Mouse (Mus musculus): ENCODE results near the gene Ptch2. TPM values are rescaled to one million over a fixed set of nuclear protein-coding genes. Genes with fewer than 3 reads are reported as not detected.

Ptch2 gene
- total RNA-seq (2023), result not detected

DNA sequence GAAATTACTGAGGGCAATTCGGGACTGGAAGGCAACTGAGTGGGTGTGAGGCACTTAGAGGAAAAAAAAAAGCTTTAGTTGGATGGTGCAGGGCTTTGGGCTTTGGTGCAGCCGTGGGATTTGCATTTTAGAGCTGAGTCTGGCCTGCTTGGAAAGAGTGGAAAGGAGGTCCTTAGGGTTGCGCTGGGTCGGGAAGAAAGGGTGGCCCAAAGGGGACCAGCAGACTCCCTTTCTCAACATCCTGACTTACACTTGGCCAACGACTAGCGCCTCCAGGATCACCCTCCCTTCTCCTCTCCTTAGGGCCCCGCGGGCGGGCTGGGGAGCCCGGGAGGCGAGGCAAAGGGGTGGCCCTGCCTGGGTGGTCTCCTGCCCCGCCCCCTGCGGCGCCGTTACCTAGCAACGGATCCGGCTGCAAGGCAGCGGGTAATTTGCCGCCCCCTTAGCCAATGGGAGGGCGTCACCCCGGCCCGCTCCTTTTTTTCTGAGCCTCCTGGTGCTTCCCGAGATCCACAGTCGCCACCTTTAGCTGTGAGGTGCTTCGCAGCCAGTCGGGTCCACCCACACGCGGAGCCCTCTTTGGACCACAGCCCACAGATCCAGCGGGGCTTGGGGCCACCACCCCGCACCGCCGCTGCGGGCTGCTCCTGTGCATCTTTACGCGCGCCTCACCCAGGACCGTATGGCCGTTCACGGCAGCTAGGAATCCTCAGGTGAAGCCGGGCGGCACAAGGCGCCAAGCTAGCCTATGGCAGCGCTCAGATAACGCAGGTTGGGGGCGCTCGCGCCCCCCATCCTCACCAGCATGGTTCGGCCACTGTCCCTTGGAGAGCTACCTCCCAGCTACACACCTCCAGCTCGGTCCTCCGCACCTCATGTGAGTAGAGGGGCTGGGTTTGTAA is at the start of gene Ptch2:
Gene Ptch2 (plus strand): TSS at position 525 of the 902 bp plus-strand sequence.

DNA sequence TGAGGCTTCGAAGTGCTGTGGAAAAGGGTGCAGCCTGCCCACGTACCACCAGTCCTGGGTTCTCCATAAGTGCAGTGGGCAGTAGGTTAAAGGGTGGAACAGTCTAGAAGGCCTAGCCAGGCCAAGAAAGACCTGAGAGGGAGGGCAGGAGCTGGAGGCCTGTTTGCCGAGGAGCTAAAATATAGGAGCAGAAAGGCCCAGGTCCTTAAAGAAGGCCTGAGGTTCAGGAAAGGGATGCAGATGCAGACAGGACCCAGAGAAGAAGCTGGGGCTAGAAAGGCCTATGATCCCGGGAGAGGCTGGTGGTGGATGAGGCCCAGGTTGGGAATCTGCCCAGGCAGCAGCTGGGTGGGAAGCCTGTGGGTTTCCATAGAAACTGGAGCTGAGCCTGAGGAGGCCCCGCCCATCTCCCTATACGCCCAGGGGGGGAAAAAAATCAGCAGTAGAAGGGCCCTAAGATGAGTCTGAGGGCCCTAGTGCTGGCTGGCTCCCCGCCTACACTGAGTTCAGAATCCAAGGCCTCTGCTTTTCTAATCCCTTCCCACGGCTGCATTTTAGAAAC is 29.6 kb downstream of the Ptch2 start, which contains the start of gene Btbd19:
Gene Btbd19 (minus strand): TSS at position 378 of the 562 bp plus-strand sequence.

DNA sequence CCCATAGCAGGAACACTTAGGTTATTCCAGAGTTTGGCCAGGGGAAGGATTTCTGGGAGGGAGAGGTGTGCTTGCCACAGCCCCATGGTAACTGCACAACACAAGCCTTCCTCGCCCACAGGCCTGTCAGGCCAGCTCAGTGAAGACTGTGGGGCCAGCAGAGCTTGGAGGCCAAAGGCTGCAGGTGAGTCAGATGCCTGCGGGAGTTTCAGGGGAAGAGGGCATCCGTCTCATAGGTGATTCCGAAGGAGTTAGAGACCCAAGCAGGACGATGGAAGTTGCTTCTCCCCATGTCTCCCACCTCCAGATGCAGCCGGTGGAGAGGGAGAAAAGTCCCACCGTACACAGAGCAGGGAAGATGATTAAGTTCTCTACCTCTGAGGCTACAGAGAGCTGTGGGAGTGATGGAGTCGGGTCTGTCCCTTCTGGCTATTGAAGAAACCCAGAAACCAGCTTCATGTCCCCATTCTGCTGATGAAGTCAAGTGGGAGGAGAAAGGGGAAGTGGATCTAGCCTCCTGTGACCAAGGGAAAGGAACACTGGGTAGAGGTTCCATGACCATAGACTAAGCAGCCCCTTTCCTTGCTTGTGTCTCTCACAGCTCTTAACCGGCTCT is 30.9 kb downstream of the Ptch2 start, which contains the start of gene Tctex1d4:
Gene Tctex1d4 (plus strand): TSS at position 120 of the 616 bp plus-strand sequence.

GRCm38 (mm10) chr4:117133817-117134600 is 38.1 kb downstream of the Ptch2 start, which contains the start of gene Plk3:
Plk3 (minus strand) TSS chr4:117133963.

GRCm38 (mm10) chr4:117155792-117156355 is 60.0 kb downstream of the Ptch2 start, which contains the start of gene Rps8:
Rps8 (minus strand) TSS chr4:117156243.

Other genes starting within 250 kb of the Ptch2 start
- gene Zswim5, start 218.7 kb upstream of the Ptch2 start, total RNA-seq (2023), result 0.12 TPM
- 47.8 TPM for gene Urod, start 101.7 kb upstream of the Ptch2 start, total RNA-seq (2023)
- 38.4 TPM for gene Hectd3, start 100.8 kb upstream of the Ptch2 start, total RNA-seq (2023)
- gene Eif2b3, start 76.7 kb upstream of the Ptch2 start, total RNA-seq (2023), result 25.8 TPM
- 29.3 TPM for gene Btbd19, start 29.6 kb downstream of the Ptch2 start, total RNA-seq (2023)
- not detected for gene Tctex1d4, start 30.7 kb downstream of the Ptch2 start, total RNA-seq (2023)
- gene Plk3, start 37.9 kb downstream of the Ptch2 start, total RNA-seq (2023), result 50.8 TPM
- gene Rps8, start 60.2 kb downstream of the Ptch2 start, total RNA-seq (2023), result 3,102 TPM
- gene Kif2c, start 86.6 kb downstream of the Ptch2 start, total RNA-seq (2023), result not detected
- not detected for gene Tmem53, start 155.9 kb downstream of the Ptch2 start, total RNA-seq (2023)
- gene Armh1, start 156.1 kb downstream of the Ptch2 start, total RNA-seq (2023), result not detected